Mouse (Mus musculus): ENCODE data around the gene Cryba4.

DNA sequence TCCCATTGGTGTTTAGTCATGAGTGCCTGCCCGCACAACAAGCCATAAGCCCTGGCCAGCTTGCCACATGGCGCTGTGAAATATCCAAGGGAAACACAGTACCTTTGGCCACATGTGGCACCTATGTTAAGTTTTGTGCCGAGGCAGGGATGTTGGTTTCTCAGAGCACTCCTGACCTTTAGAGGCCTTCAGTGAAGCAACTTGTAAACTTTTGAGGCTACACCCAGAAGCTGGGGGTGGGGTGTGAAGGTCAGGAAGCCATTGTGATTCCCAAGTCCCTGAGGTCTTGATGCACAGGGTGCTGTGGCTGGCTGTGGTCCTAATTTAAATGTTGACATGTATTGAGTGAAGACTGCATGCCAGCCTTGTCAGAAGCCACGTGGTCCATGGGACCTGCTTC is 47.1 kb upstream of the Cryba4 start:
- TF ChIP-seq EP300 (IDR thresholded peaks at IDR 0.05) (no peak), CTCF (IDR thresholded peaks at IDR 0.05) (no peak)

Measured in lung, postnatal 0 days (tissue).